Mouse (Mus musculus): ENCODE data around the gene Spsb4. TPM values are rescaled to one million over a fixed set of nuclear protein-coding genes. Genes with fewer than 3 reads are reported as not detected.
"Not testable (repeated sequence)": the region's sequence is repeated elsewhere in the genome, so short reads cannot be mapped to it uniquely, and the experiment has no call there.

The Spsb4 gene
- polyA plus RNA-seq, 1 experiment, result 0.78 TPM

DNA sequence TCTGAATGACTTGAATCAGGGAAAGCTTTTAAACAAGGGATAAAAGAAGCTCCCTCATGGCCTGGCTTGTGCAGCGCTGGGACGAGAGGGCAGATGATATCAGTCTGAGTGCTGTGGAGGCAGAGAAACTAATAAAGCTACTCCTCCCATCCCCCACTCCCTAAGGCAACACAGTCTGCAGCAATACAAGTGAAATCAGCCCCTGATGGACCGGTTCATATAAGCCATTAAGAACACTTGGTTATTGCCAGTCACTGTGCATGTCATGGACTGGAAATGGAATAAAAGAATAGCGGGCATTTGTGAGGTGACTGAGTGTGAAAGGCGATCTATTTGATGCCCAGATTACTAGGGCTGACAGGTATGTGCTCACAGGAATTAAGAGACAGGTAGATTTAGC lies 79.8 kb downstream of the Spsb4 start:
- H3K79me2 ChIP-seq (ENCODE audit: control insufficient read depth, insufficient read depth), result no peaks in the 10 kb centered on the region
- no peaks in the 10 kb centered on the region for H3K36me3 ChIP-seq (ENCODE audit: control insufficient read depth, insufficient read depth)
- no peak overlapping the region for H3K4me3 ChIP-seq
- TF ChIP-seq TCF3 (IDR thresholded peaks at IDR 0.05; ENCODE audit: insufficient read length, low read depth), result no peak
- TF ChIP-seq MYOD1 (IDR thresholded peaks at IDR 0.05; ENCODE audit: control insufficient read depth in 1 of 3, insufficient read length in 2 of 3, low read depth in 2 of 3), result no peak
- TF ChIP-seq E2F4 (IDR thresholded peaks at IDR 0.05; ENCODE audit: insufficient read depth), result no peak
- TF ChIP-seq CEBPB (IDR thresholded peaks at IDR 0.05; ENCODE audit: insufficient read depth, poor library complexity, severe bottlenecking), result no peak
- no peak for TF ChIP-seq MYOG (IDR thresholded peaks at IDR 0.05; ENCODE audit: control insufficient read depth in 1 of 3, insufficient read depth in 1 of 3, insufficient read length in 2 of 3, low read depth in 2 of 3)
- no peak for TF ChIP-seq USF1 (IDR thresholded peaks at IDR 0.05; ENCODE audit: low read depth)
- TF ChIP-seq TCF12 (IDR thresholded peaks at IDR 0.05; ENCODE audit: insufficient read depth, poor library complexity, severe bottlenecking), result no peak
- TF ChIP-seq POLR2AphosphoS2 (IDR thresholded peaks at IDR 0.05; ENCODE audit: insufficient read length, low read depth), result no peak
- TF ChIP-seq POLR2A (IDR thresholded peaks at IDR 0.05; ENCODE audit: insufficient read length, low read depth), result no peak
- TF ChIP-seq REST (IDR thresholded peaks at IDR 0.05; ENCODE audit: insufficient read depth, insufficient read length), result no peak
- TF ChIP-seq SRF (IDR thresholded peaks at IDR 0.05; ENCODE audit: control insufficient read depth, insufficient read length, low read depth), result no peak
- no peak for TF ChIP-seq MAX (IDR thresholded peaks at IDR 0.05; ENCODE audit: low read depth)
- H3K27me3 ChIP-seq (ENCODE audit: control insufficient read depth, insufficient read depth, insufficient read length), result no peaks in the 10 kb centered on the region
- no peak overlapping the region for H3ac ChIP-seq (ENCODE audit: control insufficient read depth, insufficient read length)
- H3K4me2 ChIP-seq (ENCODE audit: low read depth), result no peak overlapping the region

GRCm38 (mm10) chr9:96936427-96936826 lies 82.2 kb downstream of the Spsb4 start:
- not testable (repeated sequence) for H3ac ChIP-seq (ENCODE audit: control insufficient read depth, insufficient read length)

DNA sequence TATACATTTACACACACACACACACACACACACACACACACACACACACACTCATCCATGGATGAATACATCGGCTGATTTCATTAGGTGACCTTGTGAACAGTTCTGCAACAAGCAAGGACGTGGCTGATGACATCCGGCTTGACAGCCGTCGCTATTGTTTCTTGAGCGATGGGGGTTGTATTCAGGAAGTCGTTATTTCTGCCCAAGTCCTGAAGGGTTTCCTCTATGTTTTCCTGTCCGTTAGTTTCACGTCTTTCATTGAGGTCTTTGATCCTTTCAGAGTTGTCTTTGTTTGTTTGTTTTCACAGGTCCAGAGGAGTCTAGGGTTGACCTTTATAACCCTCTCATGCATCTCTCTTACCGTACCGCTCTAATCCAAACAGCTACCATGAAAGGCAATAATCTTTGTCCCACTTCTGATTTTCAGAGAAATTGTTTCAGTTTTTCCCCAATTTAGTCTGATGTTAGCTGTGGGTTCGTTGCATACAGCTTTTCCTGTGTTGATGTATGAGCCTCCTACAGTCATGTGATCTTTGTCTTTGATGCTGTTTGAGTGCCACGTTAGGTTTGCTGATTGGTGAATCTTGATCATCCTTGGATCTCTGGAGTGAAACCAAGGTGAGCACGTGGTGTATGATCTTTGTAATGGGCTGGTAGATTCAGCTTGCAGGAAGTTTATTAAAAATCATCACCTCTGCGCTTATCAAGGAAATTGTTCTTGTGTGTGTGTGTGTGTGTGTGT lies 82.9 kb downstream of the Spsb4 start:
- Histone ChIP-seq H3K4me2 (ENCODE audit: low read depth) (no peak overlapping the region), H3K36me3 (ENCODE audit: control insufficient read depth, insufficient read depth) (no peaks in the 10 kb centered on the region), H3K79me2 (ENCODE audit: control insufficient read depth, insufficient read depth) (no peaks in the 10 kb centered on the region), H3ac (ENCODE audit: control insufficient read depth, insufficient read length) (no peak overlapping the region), H3K4me3 (no peak overlapping the region), H3K27me3 (ENCODE audit: control insufficient read depth, insufficient read depth, insufficient read length) (no peaks in the 10 kb centered on the region)
- TF ChIP-seq REST (IDR thresholded peaks at IDR 0.05; ENCODE audit: insufficient read depth, insufficient read length) (no peak), SRF (IDR thresholded peaks at IDR 0.05; ENCODE audit: control insufficient read depth, insufficient read length, low read depth) (no peak), CEBPB (IDR thresholded peaks at IDR 0.05; ENCODE audit: insufficient read depth, poor library complexity, severe bottlenecking) (no peak), TCF12 (IDR thresholded peaks at IDR 0.05; ENCODE audit: insufficient read depth, poor library complexity, severe bottlenecking) (no peak), MAX (IDR thresholded peaks at IDR 0.05; ENCODE audit: low read depth) (no peak), TCF3 (IDR thresholded peaks at IDR 0.05; ENCODE audit: insufficient read length, low read depth) (no peak), MYOD1 (IDR thresholded peaks at IDR 0.05; ENCODE audit: control insufficient read depth in 1 of 3, insufficient read length in 2 of 3, low read depth in 2 of 3) (no peak), USF1 (IDR thresholded peaks at IDR 0.05; ENCODE audit: low read depth) (no peak), POLR2A (IDR thresholded peaks at IDR 0.05; ENCODE audit: insufficient read length, low read depth) (no peak), E2F4 (IDR thresholded peaks at IDR 0.05; ENCODE audit: insufficient read depth) (no peak), POLR2AphosphoS2 (IDR thresholded peaks at IDR 0.05; ENCODE audit: insufficient read length, low read depth) (no peak), MYOG (IDR thresholded peaks at IDR 0.05; ENCODE audit: control insufficient read depth in 1 of 3, insufficient read depth in 1 of 3, insufficient read length in 2 of 3, low read depth in 2 of 3) (no peak)

More at GRCm38 (mm10) chr9:96936427-96936826, 82.2 kb downstream of the Spsb4 start:
- H3K4me2 ChIP-seq (ENCODE audit: low read depth); H3K79me2 ChIP-seq (ENCODE audit: control insufficient read depth, insufficient read depth); H3K4me3 ChIP-seq; H3K36me3 ChIP-seq (ENCODE audit: control insufficient read depth, insufficient read depth); H3K27me3 ChIP-seq (ENCODE audit: control insufficient read depth, insufficient read depth, insufficient read length): not testable (repeated sequence)

GRCm38 (mm10) chr9:96934816-96935215 lies 83.8 kb downstream of the Spsb4 start:
- Histone ChIP-seq H3K79me2 (ENCODE audit: control insufficient read depth, insufficient read depth) (no peaks in the 10 kb centered on the region), H3K4me2 (ENCODE audit: low read depth) (no peak overlapping the region), H3K4me3 (no peak overlapping the region), H3ac (ENCODE audit: control insufficient read depth, insufficient read length) (no peak overlapping the region), H3K36me3 (ENCODE audit: control insufficient read depth, insufficient read depth) (no peaks in the 10 kb centered on the region), H3K27me3 (ENCODE audit: control insufficient read depth, insufficient read depth, insufficient read length) (no peaks in the 10 kb centered on the region)
- TF ChIP-seq SRF (IDR thresholded peaks at IDR 0.05; ENCODE audit: control insufficient read depth, insufficient read length, low read depth) (no peak), REST (IDR thresholded peaks at IDR 0.05; ENCODE audit: insufficient read depth, insufficient read length) (no peak), USF1 (IDR thresholded peaks at IDR 0.05; ENCODE audit: low read depth) (no peak), POLR2A (IDR thresholded peaks at IDR 0.05; ENCODE audit: insufficient read length, low read depth) (no peak), MAX (IDR thresholded peaks at IDR 0.05; ENCODE audit: low read depth) (no peak), MYOG (IDR thresholded peaks at IDR 0.05; ENCODE audit: control insufficient read depth in 1 of 3, insufficient read depth in 1 of 3, insufficient read length in 2 of 3, low read depth in 2 of 3) (no peak), TCF3 (IDR thresholded peaks at IDR 0.05; ENCODE audit: insufficient read length, low read depth) (no peak), CEBPB (IDR thresholded peaks at IDR 0.05; ENCODE audit: insufficient read depth, poor library complexity, severe bottlenecking) (no peak), E2F4 (IDR thresholded peaks at IDR 0.05; ENCODE audit: insufficient read depth) (no peak), MYOD1 (IDR thresholded peaks at IDR 0.05; ENCODE audit: control insufficient read depth in 1 of 3, insufficient read length in 2 of 3, low read depth in 2 of 3) (no peak), POLR2AphosphoS2 (IDR thresholded peaks at IDR 0.05; ENCODE audit: insufficient read length, low read depth) (no peak), TCF12 (IDR thresholded peaks at IDR 0.05; ENCODE audit: insufficient read depth, poor library complexity, severe bottlenecking) (no peak)

DNA sequence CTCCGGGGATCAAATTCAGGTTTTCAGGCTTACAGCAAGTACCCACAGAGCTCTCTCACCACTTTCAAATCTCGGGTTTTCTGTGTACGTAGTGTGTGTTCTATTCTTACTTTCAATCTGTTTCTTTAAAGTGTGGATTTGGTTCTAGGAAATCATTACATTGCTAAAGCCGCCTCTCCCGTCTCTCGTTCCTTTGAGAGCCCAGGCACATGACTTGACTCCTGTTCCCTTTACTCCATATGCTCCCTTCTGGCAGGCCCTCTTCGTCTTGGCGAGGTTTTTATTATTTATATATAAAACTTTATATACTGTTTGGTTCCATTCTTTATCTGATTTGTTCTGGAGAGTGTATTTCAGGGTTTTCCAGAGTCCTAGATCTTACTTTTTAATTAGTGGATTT lies 85.9 kb downstream of the Spsb4 start:
- Histone ChIP-seq H3K27me3 (ENCODE audit: control insufficient read depth, insufficient read depth, insufficient read length) (peaks cover 8% of the 10 kb centered on the region), H3ac (ENCODE audit: control insufficient read depth, insufficient read length) (no peak overlapping the region), H3K79me2 (ENCODE audit: control insufficient read depth, insufficient read depth) (no peaks in the 10 kb centered on the region), H3K36me3 (ENCODE audit: control insufficient read depth, insufficient read depth) (no peaks in the 10 kb centered on the region), H3K4me3 (no peak overlapping the region), H3K4me2 (ENCODE audit: low read depth) (no peak overlapping the region)
- TF ChIP-seq POLR2A (IDR thresholded peaks at IDR 0.05; ENCODE audit: insufficient read length, low read depth) (no peak), MYOG (IDR thresholded peaks at IDR 0.05; ENCODE audit: control insufficient read depth in 1 of 3, insufficient read depth in 1 of 3, insufficient read length in 2 of 3, low read depth in 2 of 3) (no peak), TCF3 (IDR thresholded peaks at IDR 0.05; ENCODE audit: insufficient read length, low read depth) (no peak), E2F4 (IDR thresholded peaks at IDR 0.05; ENCODE audit: insufficient read depth) (no peak), REST (IDR thresholded peaks at IDR 0.05; ENCODE audit: insufficient read depth, insufficient read length) (no peak), SRF (IDR thresholded peaks at IDR 0.05; ENCODE audit: control insufficient read depth, insufficient read length, low read depth) (no peak), TCF12 (IDR thresholded peaks at IDR 0.05; ENCODE audit: insufficient read depth, poor library complexity, severe bottlenecking) (no peak), POLR2AphosphoS2 (IDR thresholded peaks at IDR 0.05; ENCODE audit: insufficient read length, low read depth) (no peak), MYOD1 (IDR thresholded peaks at IDR 0.05; ENCODE audit: control insufficient read depth in 1 of 3, insufficient read length in 2 of 3, low read depth in 2 of 3) (no peak), MAX (IDR thresholded peaks at IDR 0.05; ENCODE audit: low read depth) (no peak), USF1 (IDR thresholded peaks at IDR 0.05; ENCODE audit: low read depth) (no peak), CEBPB (IDR thresholded peaks at IDR 0.05; ENCODE audit: insufficient read depth, poor library complexity, severe bottlenecking) (no peak)
